Mouse (Mus musculus) cerebellum, adult 11 months (tissue): ENCODE measurements around the gene Cass4.

ENCODE experiments used
- DNase-seq: peaks from one replicate; pipeline ENCODE4 v3.0.0; 2022

Cass4 gene

DNA sequence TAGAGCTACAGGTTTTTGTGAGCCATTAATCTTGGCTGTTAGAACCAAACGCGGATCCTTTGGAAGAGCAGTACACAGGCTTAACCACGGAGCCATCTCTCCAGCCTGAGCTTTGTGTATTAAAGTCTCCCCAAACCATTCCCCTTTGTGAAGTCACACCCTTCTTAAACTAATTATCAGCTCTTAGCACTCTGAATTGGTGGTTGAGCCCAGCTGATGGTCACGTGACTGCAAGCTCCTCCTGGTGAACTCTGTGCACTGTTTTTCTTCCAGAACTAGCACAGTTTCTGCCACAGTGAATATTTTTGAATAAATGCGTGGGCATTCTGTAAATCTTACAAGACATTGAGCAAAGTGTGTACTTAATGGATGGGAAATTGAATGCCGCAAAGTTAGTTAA, 47.6 kb downstream of the Cass4 start:
- no peak for DNase-seq

DNA sequence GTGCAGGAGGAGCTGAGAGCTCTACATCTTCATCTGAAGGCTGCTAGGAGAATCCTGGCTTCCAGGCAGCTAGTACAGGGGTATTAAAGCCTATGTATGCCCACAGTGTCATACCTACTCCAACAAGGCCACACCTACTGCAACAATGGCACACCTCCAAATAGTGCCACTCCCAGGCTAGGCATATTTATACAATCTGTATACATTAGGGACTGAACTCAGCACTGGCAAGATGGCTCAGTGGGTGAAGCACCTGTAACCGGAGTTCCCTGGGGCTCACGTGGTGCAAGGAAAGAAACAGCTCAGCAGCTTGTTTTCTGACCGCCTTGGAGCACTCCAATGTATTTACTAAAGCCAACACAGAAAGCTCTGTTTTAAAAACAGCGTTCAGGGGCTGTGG, 52.0 kb downstream of the Cass4 start:
- no peak for DNase-seq

DNA sequence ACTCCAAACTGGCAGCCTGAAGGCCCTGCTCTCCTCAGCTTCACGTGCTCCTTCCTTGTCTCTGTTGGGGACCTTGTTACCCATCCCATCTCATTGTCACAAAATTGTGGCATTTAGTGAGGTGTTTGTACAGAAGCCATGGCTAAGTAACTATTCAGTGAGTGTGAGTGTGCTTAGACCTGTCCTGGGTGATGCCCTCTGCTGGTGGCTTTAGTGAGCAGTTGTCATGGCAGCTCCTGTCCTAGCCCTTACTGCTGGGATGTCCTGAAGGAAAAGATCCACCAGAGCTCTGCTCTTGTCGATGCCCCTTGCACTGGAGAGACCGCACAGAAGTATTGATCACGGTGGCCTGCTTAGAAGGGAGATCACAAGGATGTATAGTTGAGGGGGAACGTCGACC, 53.7 kb downstream of the Cass4 start:
- DNase-seq, result no peak

- DNase-seq, result no peak
Observed at GRCm38 (mm10) chr2:172448329-172448728, 54.7 kb downstream of the Cass4 start.

GRCm38 (mm10) chr2:172450640-172451039, 57.0 kb downstream of the Cass4 start:
- DNase-seq, result no peak

DNA sequence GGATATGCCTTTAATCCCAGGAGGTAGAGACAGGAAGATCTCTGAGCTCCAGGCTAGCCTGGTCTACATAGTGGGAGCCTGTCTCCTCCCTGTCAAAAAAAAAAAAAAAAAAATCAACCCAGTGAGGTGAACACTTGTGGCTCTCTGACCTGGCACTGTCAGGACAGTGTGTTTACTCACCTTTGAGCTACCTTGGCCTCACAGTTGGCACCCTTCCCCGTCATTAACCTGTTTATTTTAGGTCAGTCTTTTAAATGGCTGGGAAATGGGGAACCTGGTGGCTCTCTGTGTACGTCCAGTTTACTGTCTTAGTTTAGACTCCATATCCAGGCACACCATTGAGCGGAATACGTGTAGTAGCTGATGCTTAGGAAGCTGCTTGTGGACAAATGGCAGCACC, 58.4 kb downstream of the Cass4 start:
- no peak for DNase-seq

DNA sequence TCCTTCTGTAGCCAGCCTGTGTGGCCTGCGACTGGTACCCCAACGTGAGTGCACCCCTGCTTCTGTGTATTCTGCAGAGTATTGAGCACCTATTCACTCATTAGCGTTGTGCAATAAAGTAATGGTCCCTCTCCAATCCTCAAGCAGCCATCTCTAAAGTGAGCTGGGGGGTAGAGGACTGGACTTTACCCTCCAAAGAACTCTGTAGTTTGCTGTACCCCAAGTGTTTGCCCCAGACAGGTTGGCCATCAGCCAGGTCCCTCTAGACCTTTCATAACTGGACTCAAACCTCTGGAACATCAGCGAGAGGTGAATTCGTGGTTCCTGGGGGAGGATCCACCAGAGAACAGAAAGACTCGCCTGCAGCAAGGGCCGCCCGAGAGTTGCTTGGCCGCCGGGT, 58.9 kb downstream of the Cass4 start:
- no peak for DNase-seq

- DNase-seq, result no peak
Observed at GRCm38 (mm10) chr2:172458496-172458895, 64.9 kb downstream of the Cass4 start, which contains the start of gene Gcnt7. Gcnt7 (minus strand) TSS chr2:172458596.

DNA sequence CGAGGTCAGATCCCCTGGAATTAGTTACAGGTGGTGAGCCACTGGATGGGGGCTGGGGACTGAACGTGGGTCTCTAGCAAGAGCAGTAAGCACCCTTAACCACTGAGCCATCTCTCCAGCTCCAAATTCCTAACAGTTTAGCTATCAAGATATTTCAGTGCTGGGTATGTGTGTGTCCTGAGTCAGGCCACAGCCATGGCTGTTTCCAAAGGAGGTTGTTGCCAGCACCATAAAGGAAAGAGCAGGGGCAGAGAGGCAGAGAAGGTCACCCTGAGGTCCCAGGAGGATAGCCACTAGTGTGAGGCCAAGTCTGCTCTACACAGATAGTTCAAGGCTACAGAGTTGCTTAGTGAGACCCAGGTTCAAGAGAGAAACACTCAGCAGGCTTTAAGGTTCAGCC, 67.1 kb downstream of the Cass4 start:
- no peak for DNase-seq

- DNase-seq, result no peak
Observed at GRCm38 (mm10) chr2:172462813-172463212, 69.2 kb downstream of the Cass4 start.

GRCm38 (mm10) chr2:172466427-172467132, 73.0 kb downstream of the Cass4 start:
- DNase-seq, result no peak

DNA sequence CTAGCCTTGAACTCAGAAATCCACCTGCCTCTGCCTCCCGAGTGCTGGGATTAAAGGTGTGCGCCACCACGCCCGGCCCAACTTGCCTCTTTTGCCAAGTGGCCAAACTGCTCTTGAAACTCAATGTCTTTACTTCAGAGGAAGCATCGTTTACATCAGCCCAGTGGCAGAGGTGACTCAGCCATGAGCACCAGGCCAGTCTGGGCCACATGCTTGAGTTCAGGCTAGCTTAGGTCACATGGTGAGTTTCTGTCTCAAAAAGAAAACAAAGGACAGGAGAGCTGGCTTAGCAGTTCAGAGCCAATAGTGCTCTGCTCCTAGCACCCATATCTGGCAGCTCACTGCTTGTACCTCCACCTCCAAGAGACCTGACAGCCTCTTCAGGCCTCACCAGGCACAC, 73.6 kb downstream of the Cass4 start:
- DNase-seq, result no peak

GRCm38 (mm10) chr2:172468346-172468819, 74.8 kb downstream of the Cass4 start:
- no peak for DNase-seq

GRCm38 (mm10) chr2:172472318-172472717, 78.7 kb downstream of the Cass4 start, which contains the start of gene Fam209:
Fam209 (plus strand) TSS chr2:172472520.
- no peak for DNase-seq

GRCm38 (mm10) chr2:172473591-172473990, 80.0 kb downstream of the Cass4 start:
- no peak for DNase-seq

GRCm38 (mm10) chr2:172474970-172475369, 81.4 kb downstream of the Cass4 start:
- no peak for DNase-seq

DNA sequence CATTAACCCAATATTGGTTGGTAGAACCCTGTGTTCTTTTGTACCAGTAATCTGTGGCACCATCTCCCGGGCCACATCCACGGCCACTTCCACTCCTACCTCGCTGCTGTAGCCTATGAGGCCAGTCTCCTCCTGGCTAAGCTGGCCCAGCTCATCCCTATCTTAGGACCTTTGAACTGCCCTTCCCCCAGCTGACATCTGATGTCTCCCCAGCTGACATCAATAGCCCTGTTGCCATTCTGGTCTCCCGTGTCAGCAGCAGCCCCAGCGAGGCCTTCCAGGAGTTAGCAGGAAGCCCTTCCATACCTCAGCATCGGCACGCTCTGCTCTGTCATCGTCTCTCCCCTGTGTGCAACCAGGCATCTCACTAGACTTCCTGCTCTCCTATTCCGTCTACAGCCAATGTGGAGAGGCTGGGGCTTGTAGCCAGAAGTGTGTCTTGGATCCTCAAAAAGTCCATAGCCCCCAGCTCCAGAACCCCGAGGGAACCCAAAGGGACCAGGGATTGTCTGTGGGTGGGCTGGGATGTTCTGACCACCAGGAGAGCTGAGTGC, 83.2 kb downstream of the Cass4 start:
- DNase-seq, result no peak

DNA sequence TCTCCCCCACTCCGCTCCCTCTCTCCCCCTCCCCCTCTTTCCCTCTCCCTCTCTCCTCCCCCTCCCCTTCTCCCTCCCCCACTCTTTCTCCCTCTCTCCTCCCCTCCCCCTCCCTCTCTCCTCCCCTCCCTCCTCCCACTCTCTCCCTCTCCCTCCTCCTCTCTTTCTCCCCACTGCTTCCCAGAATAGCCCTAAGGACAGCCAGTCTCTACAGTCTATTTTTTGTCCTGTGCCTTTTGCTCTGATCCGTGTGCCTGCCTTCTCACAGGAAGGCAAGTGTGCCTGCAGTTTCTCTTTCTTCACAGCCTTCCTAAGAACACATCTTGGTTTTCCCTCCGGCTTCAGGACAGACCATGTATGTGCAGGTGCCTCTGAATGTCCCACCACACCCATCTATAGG, 83.8 kb downstream of the Cass4 start:
- DNase-seq, result no peak

DNA sequence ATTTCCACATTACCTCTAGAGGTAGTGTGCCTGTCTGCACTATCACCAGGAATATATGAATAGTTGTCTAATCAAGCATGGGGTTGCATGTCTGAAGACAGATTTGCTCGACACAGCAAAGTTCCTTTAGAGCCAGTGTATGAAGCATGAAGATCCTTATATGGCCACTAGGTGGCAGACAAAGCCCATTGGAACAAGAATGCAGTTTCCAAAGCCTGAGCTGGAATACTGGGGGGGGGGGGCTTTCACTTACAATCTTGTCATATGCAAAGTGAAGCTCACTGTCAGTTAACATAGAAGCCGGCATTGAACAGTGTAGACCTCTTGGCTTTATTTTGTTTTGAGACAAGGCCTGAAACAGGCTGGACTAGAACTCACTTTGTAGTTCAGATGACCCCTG, 84.3 kb downstream of the Cass4 start:
- peak; percentile 8 for DNase-seq

- no peak for DNase-seq
Observed at GRCm38 (mm10) chr2:172480296-172480695, 86.7 kb downstream of the Cass4 start.

- no peak for DNase-seq
Observed at GRCm38 (mm10) chr2:172481654-172482385, 88.2 kb downstream of the Cass4 start.
